Mouse (Mus musculus) ovary, adult 10 weeks (tissue): ENCODE data around the gene Per2. TPM values are rescaled to one million over a fixed set of nuclear protein-coding genes. Genes with fewer than 3 reads are reported as not detected.

Experiments used
- polyA plus RNA-seq: library from polyadenylated mRNA; stranded (reverse); fragments of 350-450 nt; fragmentation: Illumina TruSeq; extraction: RNeasy Lipid Tissue Mini Kit (QIAGEN cat#74804); gene quantifications from one replicate; pipeline ENCODE4 v1.2.3, GENCODE M21; 2014

The Per2 gene
- 2.8 TPM for polyA plus RNA-seq

GRCm38 (mm10) chr1:91459059-91459809, at the start of gene Per2:
TSS of gene Per2 (minus strand) at chr1:91459324.

GRCm38 (mm10) chr1:91494457-91495140, 35.5 kb upstream of the Per2 start, which contains the start of gene Traf3ip1:
TSS of gene Traf3ip1 (plus strand) at chr1:91494647.

GRCm38 (mm10) chr1:91413898-91414594, 45.1 kb downstream of the Per2 start, which contains the start of gene Hes6:
TSS of gene Hes6 (minus strand) at chr1:91414038.

GRCm38 (mm10) chr1:91398260-91399062, 60.7 kb downstream of the Per2 start, which contains the start of gene Ilkap:
TSS of gene Ilkap (minus strand) at chr1:91398815.

DNA sequence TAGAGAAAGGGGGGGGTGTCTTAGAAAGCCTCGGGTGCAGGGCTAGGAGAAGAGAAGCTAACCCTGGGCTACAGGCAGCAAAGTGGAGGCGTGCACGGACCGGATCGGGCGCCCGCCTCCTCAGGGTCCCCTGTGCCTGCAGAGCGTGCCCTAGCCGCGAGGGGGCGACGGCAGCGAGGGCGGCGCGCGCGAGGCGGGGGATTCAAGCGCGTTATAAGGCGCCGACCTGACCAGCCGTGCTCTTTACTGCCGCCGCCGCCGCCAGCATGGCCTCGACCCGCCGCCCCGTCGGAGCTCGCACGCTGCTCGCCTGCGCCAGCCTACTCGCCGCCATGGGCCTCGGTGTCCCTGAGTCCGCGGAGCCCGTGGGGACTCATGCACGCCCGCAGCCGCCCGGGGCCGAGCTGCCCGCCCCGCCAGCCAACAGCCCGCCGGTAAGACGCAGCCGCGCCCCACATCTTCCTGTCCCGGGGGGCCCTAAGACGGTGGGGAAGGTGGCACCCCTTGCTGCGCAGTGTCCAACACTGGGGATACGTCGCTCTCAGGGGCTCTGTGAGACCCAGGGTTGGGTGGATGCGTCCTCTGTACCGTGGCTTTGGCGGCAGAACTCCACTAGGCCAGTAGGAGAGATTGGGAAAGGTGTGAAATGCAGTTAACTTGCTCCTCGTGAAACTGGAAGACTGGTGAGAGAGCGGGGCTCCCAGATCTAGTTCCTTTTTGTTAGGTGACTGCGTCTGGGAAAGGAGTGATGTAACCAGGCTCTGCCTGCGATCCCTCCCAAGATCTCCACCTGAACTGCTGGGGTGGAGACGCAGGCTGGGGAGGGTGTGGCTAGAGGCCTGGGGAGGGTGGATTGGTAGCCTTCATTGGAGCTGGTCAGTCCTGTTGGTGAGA, 92.7 kb downstream of the Per2 start, which contains the start of gene Erfe:
Erfe (plus strand) TSS at position 216 of the 894 bp plus-strand sequence.

Other genes starting within 250 kb of the Per2 start
- gene Ube2f, start 209.0 kb downstream of the Per2 start, polyA plus RNA-seq: 114 TPM
- gene Scly, start 161.0 kb downstream of the Per2 start, polyA plus RNA-seq: 1.1 TPM
- gene Espnl, start 137.2 kb downstream of the Per2 start, polyA plus RNA-seq: not detected
- 0.51 TPM for gene Klhl30, start 108.3 kb downstream of the Per2 start, polyA plus RNA-seq
- 0.77 TPM for gene Erfe, start 92.9 kb downstream of the Per2 start, polyA plus RNA-seq
- gene Ilkap, start 60.5 kb downstream of the Per2 start, polyA plus RNA-seq: 39.7 TPM
- gene Hes6, start 45.3 kb downstream of the Per2 start, polyA plus RNA-seq: not detected
- gene Traf3ip1, start 35.3 kb upstream of the Per2 start, polyA plus RNA-seq: 6.9 TPM
- 7.6 TPM for gene Asb1, start 81.2 kb upstream of the Per2 start, polyA plus RNA-seq